Mouse (Mus musculus) fat pad, adult 2 months (tissue): Measurements from ENCODE around the gene H1foo.

ENCODE experiments used
- DNase-seq: peaks from one replicate; pipeline ENCODE4 v3.0.0-alpha.2; 2011; ENCODE audit warnings: low read depth, low spot score; ENCODE audit errors: extremely low read depth

Gene H1foo

GRCm38 (mm10) chr6:115998758-115999157, 54.0 kb downstream of the H1foo start:
- no peak for DNase-seq

- DNase-seq: no peak
Observed at GRCm38 (mm10) chr6:115999227-115999626, 54.5 kb downstream of the H1foo start.
